Mouse (Mus musculus) effector memory CD4-positive, alpha-beta T cell, adult 5 months (primary cell): Measurements from ENCODE around the gene Dtwd1. TPM values are rescaled to one million over a fixed set of nuclear protein-coding genes. Genes with fewer than 3 reads are reported as not detected.

Source experiments
- polyA plus RNA-seq: library from polyadenylated mRNA; unstranded; fragments of 100-300 nt; shearing (Covaris generic); gene quantifications from one replicate; pipeline ENCODE4 v1.2.1, GENCODE M21; 2017

The Dtwd1 gene
- 7.4 TPM for polyA plus RNA-seq

GRCm38 (mm10) chr2:126151855-126152571 lies at the start of gene Dtwd1, which contains the start of gene Fam227b:
TSS of gene Dtwd1 (plus strand) at chr2:126152141.
TSS of gene Fam227b (minus strand) at chr2:126152004.

GRCm38 (mm10) chr2:126214800-126215199 lies 62.9 kb downstream of the Dtwd1 start, which contains the start of gene Gm17555:
TSS of gene Gm17555 (plus strand) at chr2:126215100.

Other genes with a start within 250 kb of the Dtwd1 start
- gene Fgf7, start 117.5 kb upstream of the Dtwd1 start, polyA plus RNA-seq: not detected
- not detected for gene Fam227b, start 137 bp upstream of the Dtwd1 start, polyA plus RNA-seq
- gene Gm17555, start 63.0 kb downstream of the Dtwd1 start, polyA plus RNA-seq: not detected